In the genomic region with DNA sequence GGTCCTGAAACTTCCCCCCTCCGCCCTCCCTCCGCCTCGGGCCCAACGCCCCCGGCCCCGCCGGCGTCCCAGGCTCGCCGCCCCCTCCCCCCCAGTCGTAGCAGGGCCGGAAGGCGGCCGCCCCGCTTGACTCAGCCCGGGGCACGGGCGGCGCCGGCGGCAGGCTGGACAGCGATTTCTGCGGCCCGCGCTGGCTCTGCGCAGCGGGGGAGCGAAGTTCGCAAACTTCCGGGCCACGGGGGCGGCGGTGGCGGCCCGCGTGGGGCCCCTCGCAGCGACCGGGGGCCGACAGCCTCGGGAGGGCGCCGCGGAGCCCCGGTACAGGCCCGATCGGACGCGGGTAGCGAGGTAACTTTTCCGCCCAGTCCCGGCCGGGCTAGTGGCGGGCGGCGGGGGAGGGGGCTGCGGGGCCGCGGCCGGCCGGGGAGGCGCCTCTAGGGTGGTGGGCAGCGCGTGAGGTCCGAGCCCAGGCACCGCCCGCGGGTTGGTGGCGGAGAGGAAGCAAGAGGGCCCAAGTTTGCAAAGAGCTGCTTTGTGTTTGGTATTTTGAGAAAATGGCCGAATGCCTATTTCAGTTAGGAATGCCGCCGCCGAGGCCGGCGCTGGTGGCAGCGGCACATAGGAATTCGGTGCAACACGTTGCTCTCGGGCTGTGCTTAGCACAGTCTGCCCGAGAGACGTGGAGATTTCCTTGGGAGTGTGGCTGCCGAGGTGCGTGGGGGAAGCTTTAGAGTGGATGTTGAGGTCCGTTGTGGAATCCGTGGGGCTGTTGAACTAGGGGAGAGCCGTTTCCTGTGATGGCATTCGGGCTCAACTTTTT, we compare ENCODE assay signal across 9 mouse cellular contexts. TPM values are rescaled to one million over a fixed set of nuclear protein-coding genes. Genes with fewer than 3 reads are reported as not detected.
DNase-seq lines count a peak whose midpoint lies in the region; ATAC-seq and TF ChIP-seq lines count a peak whose summit lies in the region.
"Had no signal": no experiment of that assay in that cellular context is flagged by ENCODE, and none has a peak within 500 bp of the region (broad histone marks: within the 10 kb centered on the region; RNA-seq: fewer than 3 reads in every experiment).

No protein-coding gene starts in this region.

- no peaks in the 10 kb centered on the region for H3K4me1 ChIP-seq in ES-Bruce4 (ENCODE audit: control insufficient read depth, insufficient read depth, low read length)
- peaks cover 13% of the 10 kb centered on the region for H3K4me1 ChIP-seq in bone marrow macrophage, adult 2 months (ENCODE audit: control insufficient read depth, insufficient read depth, low read length)
- H3K4me1 ChIP-seq in forebrain, embryonic 16.5 days (replicated peaks; ENCODE audit: control insufficient read depth, insufficient read depth, low read length), result peaks cover 6% of the 10 kb centered on the region
- H3K4me1 ChIP-seq in hindbrain, embryonic 10.5 days (replicated peaks), result peaks cover 30% of the 10 kb centered on the region

- no peak for TF ChIP-seq POLR2A in ES-Bruce4 (IDR thresholded peaks at IDR 0.05; ENCODE audit: insufficient read depth, low read length)
- no peak for TF ChIP-seq POLR2A in bone marrow macrophage, adult 2 months (IDR thresholded peaks at IDR 0.05; ENCODE audit: borderline replicate concordance, low read depth, low read length)

- peak; percentile 72 for DNase-seq in hindbrain, embryonic 10.5 days (ENCODE audit: low spot score)
- peak; percentile 22 to 27 for DNase-seq in layer of hippocampus, postnatal 36 days
- peak; percentile 39 to 44 for DNase-seq in right cerebral cortex, postnatal 10 days (ENCODE audit: low spot score in 2 of 2)
- DNase-seq in urinary bladder, postnatal 36 days (ENCODE audit: low spot score in 2 of 2), result peak; percentile 46 to 48

- no peak for TF ChIP-seq CTCF in ES-Bruce4 (IDR thresholded peaks at IDR 0.05; ENCODE audit: low read depth, low read length)
- no peak for TF ChIP-seq CTCF in bone marrow macrophage, adult 2 months (IDR thresholded peaks at IDR 0.05; ENCODE audit: low read depth, low read length)

- no peaks in the 10 kb centered on the region for H3K9me3 ChIP-seq in ES-Bruce4 (replicated peaks; ENCODE audit: control insufficient read depth, insufficient read depth, low read length, poor library complexity, severe bottlenecking)
- no peaks in the 10 kb centered on the region for H3K9me3 ChIP-seq in forebrain, embryonic 16.5 days (ENCODE audit: control insufficient read depth, low read length)
- H3K9me3 ChIP-seq in hindbrain, embryonic 10.5 days, result no peaks in the 10 kb centered on the region

- H3K36me3 ChIP-seq in ES-Bruce4 (ENCODE audit: control insufficient read depth, insufficient read depth, low read length, poor library complexity, severe bottlenecking), result peaks cover 30% of the 10 kb centered on the region
- H3K36me3 ChIP-seq in forebrain, embryonic 16.5 days (ENCODE audit: control insufficient read depth, insufficient read depth), result 0 out of 2 replicates have a peak, but pooled peaks cover 3% of the 10 kb centered on the region
- peaks cover 34% of the 10 kb centered on the region for H3K36me3 ChIP-seq in hindbrain, embryonic 10.5 days

- TF ChIP-seq EP300 in ES-Bruce4 (IDR thresholded peaks at IDR 0.05; ENCODE audit: insufficient read depth, low read depth, low read length), result 0 out of 2 replicates have a peak, but pooled peaks have one; percentile 15

- peak overlapping the region; percentile 63 for H3K4me2 ChIP-seq in forebrain, embryonic 16.5 days (ENCODE audit: low read length)

- H3K4me3 ChIP-seq in ES-Bruce4 (ENCODE audit: low read depth, low read length), result peak overlapping the region; percentile 97
- peak overlapping the region; percentile 75 for H3K4me3 ChIP-seq in bone marrow macrophage, adult 2 months (ENCODE audit: insufficient read depth, low read length)
- H3K4me3 ChIP-seq in forebrain, embryonic 16.5 days (replicated peaks; ENCODE audit: low read length), result peak overlapping the region; percentile 85
- peak overlapping the region; percentile 83 for H3K4me3 ChIP-seq in hindbrain, embryonic 10.5 days

- peak overlapping the region; percentile 99 for H3K9ac ChIP-seq in ES-Bruce4 (ENCODE audit: low read depth, poor library complexity, severe bottlenecking)
- peak overlapping the region; percentile 73 for H3K9ac ChIP-seq in forebrain, embryonic 16.5 days (replicated peaks; ENCODE audit: low read depth, low read length)

- H3K27ac ChIP-seq in ES-Bruce4 (ENCODE audit: insufficient read depth, low read length), result peak overlapping the region; percentile 88
- H3K27ac ChIP-seq in bone marrow macrophage, adult 2 months (ENCODE audit: insufficient read depth, low read depth, low read length), result peak overlapping the region; percentile 71
- H3K27ac ChIP-seq in forebrain, embryonic 16.5 days (ENCODE audit: low read length), result peak overlapping the region; percentile 66
- peak overlapping the region; percentile 96 for H3K27ac ChIP-seq in hindbrain, embryonic 10.5 days

- WGBS in forebrain, embryonic 16.5 days, result under 1% methylated on average over 74 of the region's 87 CpGs
- WGBS in hindbrain, embryonic 10.5 days, result under 1% methylated on average over 87 of the region's 87 CpGs

- no peaks in the 10 kb centered on the region for H3K27me3 ChIP-seq in ES-Bruce4 (ENCODE audit: control insufficient read depth, insufficient read depth, low read length, poor library complexity, severe bottlenecking)
- H3K27me3 ChIP-seq in forebrain, embryonic 16.5 days (replicated peaks; ENCODE audit: control insufficient read depth, insufficient read depth, low read length), result no peaks in the 10 kb centered on the region
- peaks cover 21% of the 10 kb centered on the region for H3K27me3 ChIP-seq in hindbrain, embryonic 10.5 days (ENCODE audit: insufficient read depth, poor library complexity, severe bottlenecking)

- ATAC-seq in forebrain, embryonic 16.5 days, result peak; percentile 53
- peak; percentile 27 for ATAC-seq in megakaryocyte, adult 5-6 weeks (ENCODE audit: poor library complexity, severe bottlenecking)

RNA-seq across cellular contexts. Expression of a gene that starts 1.0 kb away (rescaled TPM):
- 106 and 115 TPM in 2 replicates for polyA plus RNA-seq in ES-Bruce4 (2011; ENCODE audit: insufficient read depth, insufficient read length, low read depth, missing spikeins)
- 14.2 and 16.6 TPM in 2 replicates for polyA plus RNA-seq in bone marrow macrophage, adult 2 months (2012; ENCODE audit: insufficient read depth, insufficient read length, missing spikeins)
- polyA plus RNA-seq in forebrain, embryonic 16.5 days (2015; fragmentation: Nextera tagmentation; extraction: Ambion mirVana), result 6.7 and 8.1 TPM in 2 replicates
- polyA plus RNA-seq in hindbrain, embryonic 10.5 days (2016; fragmentation: Nextera tagmentation; extraction: Ambion mirVana), result 17.1 and 22.8 TPM in 2 replicates
- total RNA-seq in layer of hippocampus, postnatal 36 days (2021), result 1 to 10 TPM; 4.1 to 4.4 TPM
- 19.9 and 21.1 TPM in 2 replicates for total RNA-seq in megakaryocyte, adult 5-6 weeks (2015)
- 31.5 and 37.9 TPM in 2 replicates for total RNA-seq in megakaryocyte, adult 5-6 weeks (2017)

RNA-seq across cellular contexts. Expression of a gene that starts 43.6 kb away (rescaled TPM):
- 17.0 and 22.5 TPM in 2 replicates for polyA plus RNA-seq in ES-Bruce4 (2011; ENCODE audit: insufficient read depth, insufficient read length, low read depth, missing spikeins)
- 10.1 and 10.5 TPM in 2 replicates for polyA plus RNA-seq in bone marrow macrophage, adult 2 months (2012; ENCODE audit: insufficient read depth, insufficient read length, missing spikeins)
- polyA plus RNA-seq in forebrain, embryonic 16.5 days (2015; fragmentation: Nextera tagmentation; extraction: Ambion mirVana), result 41.0 and 46.7 TPM in 2 replicates
- 35.9 and 39.6 TPM in 2 replicates for polyA plus RNA-seq in hindbrain, embryonic 10.5 days (2016; fragmentation: Nextera tagmentation; extraction: Ambion mirVana)
- 10 to 100 TPM; 23.2 to 26.5 TPM for total RNA-seq in layer of hippocampus, postnatal 36 days (2021)
- 18.0 and 24.7 TPM in 2 replicates for total RNA-seq in megakaryocyte, adult 5-6 weeks (2015)
- 10.2 and 15.8 TPM in 2 replicates for total RNA-seq in megakaryocyte, adult 5-6 weeks (2017)

RNA-seq across cellular contexts. Expression of a gene that starts 43.7 kb away (rescaled TPM):
- 238 and 257 TPM in 2 replicates for polyA plus RNA-seq in ES-Bruce4 (2011; ENCODE audit: insufficient read depth, insufficient read length, low read depth, missing spikeins)
- polyA plus RNA-seq in bone marrow macrophage, adult 2 months (2012; ENCODE audit: insufficient read depth, insufficient read length, missing spikeins), result 31.0 and 35.9 TPM in 2 replicates
- 74.8 and 84.3 TPM in 2 replicates for polyA plus RNA-seq in forebrain, embryonic 16.5 days (2015; fragmentation: Nextera tagmentation; extraction: Ambion mirVana)
- 71.6 and 91.1 TPM in 2 replicates for polyA plus RNA-seq in hindbrain, embryonic 10.5 days (2016; fragmentation: Nextera tagmentation; extraction: Ambion mirVana)
- 10 to 100 TPM; 48.8 to 50.4 TPM for total RNA-seq in layer of hippocampus, postnatal 36 days (2021)
- total RNA-seq in megakaryocyte, adult 5-6 weeks (2015), result 60.9 and 79.2 TPM in 2 replicates
- total RNA-seq in megakaryocyte, adult 5-6 weeks (2017), result 100 and 101 TPM in 2 replicates

RNA-seq across cellular contexts. Expression of a gene that starts 55.0 kb away (rescaled TPM):
- not detected in 2 replicates for polyA plus RNA-seq in ES-Bruce4 (2011; ENCODE audit: insufficient read depth, insufficient read length, low read depth, missing spikeins)
- not detected in 2 replicates for polyA plus RNA-seq in bone marrow macrophage, adult 2 months (2012; ENCODE audit: insufficient read depth, insufficient read length, missing spikeins)
- 0.35 and 0.61 TPM in 2 replicates for polyA plus RNA-seq in forebrain, embryonic 16.5 days (2015; fragmentation: Nextera tagmentation; extraction: Ambion mirVana)
- 0.50 and 0.52 TPM in 2 replicates for polyA plus RNA-seq in hindbrain, embryonic 10.5 days (2016; fragmentation: Nextera tagmentation; extraction: Ambion mirVana)
- total RNA-seq in layer of hippocampus, postnatal 36 days (2021), result not detected
- total RNA-seq in megakaryocyte, adult 5-6 weeks (2015), result 2.2 and 4.9 TPM in 2 replicates
- total RNA-seq in megakaryocyte, adult 5-6 weeks (2017), result 3.3 and 5.4 TPM in 2 replicates
- total RNA-seq: gastrocnemius, adult 8-10 months had no signal

Comparison
In these comparisons a context has a peak if more than half of its experiments do, and no peak if none do; other contexts are left out.
1. Peak in every context shown above with its lines: DNase-seq, ATAC-seq, H3K4me3 ChIP-seq and H3K27ac ChIP-seq.